Mouse (Mus musculus): ENCODE measurements at regions not wholly inside any gene's neighbourhood (a gene's known extent, or its start where the extent isn't known, plus 50 kb on each side); places are given as distances from the start of the nearest gene placed in this dataset.

- DNase-seq: no peak
- no peaks in the 10 kb centered on the region; the same call in 1 of the 2 replicates for H3K4me1 ChIP-seq (ENCODE audit: control insufficient read depth, insufficient read depth, low read length)
- WGBS: 65% methylated on average over 4 of the region's 4 CpGs
- H3K4me3 ChIP-seq (replicated peaks; ENCODE audit: extremely low read depth, low read depth, low read length): no peak overlapping the region
- TF ChIP-seq CTCF (IDR thresholded peaks at IDR 0.05; ENCODE audit: insufficient read depth, low read length): no peak
Observed at GRCm38 (mm10) chr11:31778766-31779165, 93.2 kb upstream of the Cpeb4 start.

DNA sequence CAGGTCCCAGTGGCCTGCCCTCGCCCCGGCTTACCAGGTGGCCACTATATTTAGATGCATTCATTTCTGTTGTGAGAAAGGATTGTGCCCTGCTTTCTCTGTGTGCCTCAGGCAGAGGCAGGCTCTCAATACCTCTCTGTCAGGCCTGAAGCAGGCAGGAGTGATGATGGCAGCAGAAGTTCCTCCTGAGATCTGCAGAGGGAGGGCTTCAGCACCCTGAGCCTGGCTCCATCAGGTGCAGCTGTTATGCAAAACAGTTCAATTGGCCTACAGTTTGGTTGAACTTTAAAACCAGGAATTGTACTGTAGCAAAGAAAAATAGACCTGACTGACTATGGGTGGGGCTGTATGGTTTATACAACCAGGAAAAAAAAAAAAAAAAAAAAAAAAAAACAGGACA is 92.7 kb upstream of the Cpeb4 start:
- TF ChIP-seq POLR2A (IDR thresholded peaks at IDR 0.05; ENCODE audit: borderline replicate concordance, extremely low read depth, low read depth, low read length) (no peak), CTCF (IDR thresholded peaks at IDR 0.05; ENCODE audit: insufficient read depth, low read length) (no peak)
- 86% methylated on average over 2 of the region's 2 CpGs for WGBS
- no peak overlapping the region for H3K4me3 ChIP-seq (replicated peaks; ENCODE audit: extremely low read depth, low read depth, low read length)
- no peak for DNase-seq
- H3K4me1 ChIP-seq (ENCODE audit: control insufficient read depth, insufficient read depth, low read length): no peaks in the 10 kb centered on the region; the same call in 1 of the 2 replicates

DNA sequence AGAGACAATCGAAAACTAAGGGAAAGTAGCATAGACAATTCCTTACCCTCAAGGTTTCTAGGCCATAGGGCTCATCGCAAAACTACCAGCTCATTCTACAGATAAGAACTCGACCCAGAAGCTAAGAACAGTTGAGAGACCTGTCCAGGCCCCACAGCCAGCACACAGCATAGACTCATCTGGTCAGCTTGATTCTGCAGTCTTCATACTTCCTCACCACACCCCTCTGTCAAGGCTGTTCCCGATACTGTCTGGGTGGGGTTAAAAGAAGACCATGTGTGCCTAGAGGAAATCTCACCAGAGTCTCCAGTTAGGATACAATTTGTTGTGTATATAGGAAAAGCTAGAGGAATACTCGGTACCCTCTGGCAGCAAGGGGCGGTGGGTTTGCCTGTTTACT is 91.0 kb upstream of the Cpeb4 start:
- Histone ChIP-seq H3K4me3 (replicated peaks; ENCODE audit: extremely low read depth, low read depth, low read length) (no peak overlapping the region), H3K4me1 (ENCODE audit: control insufficient read depth, insufficient read depth, low read length) (no peaks in the 10 kb centered on the region; the same call in 1 of the 2 replicates)
- TF ChIP-seq CTCF (IDR thresholded peaks at IDR 0.05; ENCODE audit: insufficient read depth, low read length) (no peak), POLR2A (IDR thresholded peaks at IDR 0.05; ENCODE audit: borderline replicate concordance, extremely low read depth, low read depth, low read length) (no peak)
- no peak for DNase-seq
- WGBS: 77% methylated on average over 6 of the region's 6 CpGs

DNA sequence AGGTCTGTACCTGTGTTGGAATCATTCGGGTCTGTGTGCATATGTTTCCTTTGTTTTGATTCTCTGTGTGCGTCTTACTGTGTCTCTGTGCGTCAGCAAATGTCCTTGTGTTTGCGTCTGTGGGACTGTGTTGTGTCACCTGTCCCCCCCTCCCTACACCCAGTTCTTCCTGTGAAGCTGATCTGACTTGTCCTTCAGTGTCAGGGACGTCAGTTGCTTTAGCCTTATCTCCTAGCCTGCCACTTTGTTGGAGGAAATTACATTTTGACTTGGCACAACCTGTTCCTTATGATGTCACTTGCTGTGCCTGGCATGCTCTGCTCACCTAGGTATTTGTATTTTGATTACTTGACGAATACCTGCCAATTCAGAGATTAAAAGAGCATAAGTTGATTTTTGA is 90.4 kb upstream of the Cpeb4 start:
- 63% methylated on average over 6 of the region's 6 CpGs for WGBS
- Histone ChIP-seq H3K4me1 (ENCODE audit: control insufficient read depth, insufficient read depth, low read length) (no peaks in the 10 kb centered on the region; the same call in 1 of the 2 replicates), H3K4me3 (replicated peaks; ENCODE audit: extremely low read depth, low read depth, low read length) (no peak overlapping the region)
- no peak for DNase-seq
- TF ChIP-seq CTCF (IDR thresholded peaks at IDR 0.05; ENCODE audit: insufficient read depth, low read length) (no peak), POLR2A (IDR thresholded peaks at IDR 0.05; ENCODE audit: borderline replicate concordance, extremely low read depth, low read depth, low read length) (no peak)

GRCm38 (mm10) chr11:31783506-31784063 is 88.4 kb upstream of the Cpeb4 start:
- 74% methylated on average over 4 of the region's 4 CpGs for WGBS
- no peaks in the 10 kb centered on the region; the same call in 1 of the 2 replicates for H3K4me1 ChIP-seq (ENCODE audit: control insufficient read depth, insufficient read depth, low read length)

GRCm38 (mm10) chr11:31784332-31784901 is 87.6 kb upstream of the Cpeb4 start:
- TF ChIP-seq CTCF (IDR thresholded peaks at IDR 0.05; ENCODE audit: insufficient read depth, low read length) (no peak), POLR2A (IDR thresholded peaks at IDR 0.05; ENCODE audit: borderline replicate concordance, extremely low read depth, low read depth, low read length) (no peak)
- DNase-seq: no peak
- H3K4me1 ChIP-seq (ENCODE audit: control insufficient read depth, insufficient read depth, low read length): no peaks in the 10 kb centered on the region; the same call in 1 of the 2 replicates
- no peak overlapping the region for H3K4me3 ChIP-seq (replicated peaks; ENCODE audit: extremely low read depth, low read depth, low read length)
- 74% methylated on average over 6 of the region's 6 CpGs for WGBS

More at GRCm38 (mm10) chr11:31783506-31784063, 88.4 kb upstream of the Cpeb4 start:
- no peak overlapping the region for H3K4me3 ChIP-seq (replicated peaks; ENCODE audit: extremely low read depth, low read depth, low read length)
- TF ChIP-seq POLR2A (IDR thresholded peaks at IDR 0.05; ENCODE audit: borderline replicate concordance, extremely low read depth, low read depth, low read length): no peak
- no peak for TF ChIP-seq CTCF (IDR thresholded peaks at IDR 0.05; ENCODE audit: insufficient read depth, low read length)
- no peak for DNase-seq

DNA sequence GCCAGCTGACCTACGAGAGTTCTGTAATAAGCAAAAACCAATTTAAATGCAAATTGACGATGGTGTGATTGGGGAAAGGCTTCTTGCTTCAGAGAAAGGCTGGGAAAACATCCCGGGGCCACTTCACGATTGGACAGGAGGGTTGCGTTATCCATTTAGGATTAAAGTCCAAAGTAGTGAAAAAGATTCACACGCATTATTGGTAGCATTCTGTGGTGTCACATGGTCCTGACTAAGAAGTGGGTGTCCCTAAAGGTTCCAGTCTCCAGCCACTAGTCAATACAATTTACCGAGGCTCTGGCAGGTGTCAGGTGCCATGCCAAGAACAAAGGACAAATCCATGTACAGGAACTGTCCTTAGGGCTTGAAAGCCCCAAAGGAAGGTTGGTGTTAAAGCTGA is 86.9 kb upstream of the Cpeb4 start:
- TF ChIP-seq POLR2A (IDR thresholded peaks at IDR 0.05; ENCODE audit: borderline replicate concordance, extremely low read depth, low read depth, low read length) (no peak), CTCF (IDR thresholded peaks at IDR 0.05; ENCODE audit: insufficient read depth, low read length) (no peak)
- Histone ChIP-seq H3K4me1 (ENCODE audit: control insufficient read depth, insufficient read depth, low read length) (no peaks in the 10 kb centered on the region; the same call in 1 of the 2 replicates), H3K4me3 (replicated peaks; ENCODE audit: extremely low read depth, low read depth, low read length) (no peak overlapping the region)
- WGBS: 84% methylated on average over 7 of the region's 7 CpGs
- DNase-seq: no peak

GRCm38 (mm10) chr11:31787376-31787775 is 84.6 kb upstream of the Cpeb4 start:
- no peak for DNase-seq
- WGBS: 72% methylated on average over 1 of the region's 2 CpGs
- Histone ChIP-seq H3K4me3 (replicated peaks; ENCODE audit: extremely low read depth, low read depth, low read length) (no peak overlapping the region), H3K4me1 (ENCODE audit: control insufficient read depth, insufficient read depth, low read length) (no peaks in the 10 kb centered on the region; the same call in 1 of the 2 replicates)
- TF ChIP-seq CTCF (IDR thresholded peaks at IDR 0.05; ENCODE audit: insufficient read depth, low read length) (no peak), POLR2A (IDR thresholded peaks at IDR 0.05; ENCODE audit: borderline replicate concordance, extremely low read depth, low read depth, low read length) (no peak)

DNA sequence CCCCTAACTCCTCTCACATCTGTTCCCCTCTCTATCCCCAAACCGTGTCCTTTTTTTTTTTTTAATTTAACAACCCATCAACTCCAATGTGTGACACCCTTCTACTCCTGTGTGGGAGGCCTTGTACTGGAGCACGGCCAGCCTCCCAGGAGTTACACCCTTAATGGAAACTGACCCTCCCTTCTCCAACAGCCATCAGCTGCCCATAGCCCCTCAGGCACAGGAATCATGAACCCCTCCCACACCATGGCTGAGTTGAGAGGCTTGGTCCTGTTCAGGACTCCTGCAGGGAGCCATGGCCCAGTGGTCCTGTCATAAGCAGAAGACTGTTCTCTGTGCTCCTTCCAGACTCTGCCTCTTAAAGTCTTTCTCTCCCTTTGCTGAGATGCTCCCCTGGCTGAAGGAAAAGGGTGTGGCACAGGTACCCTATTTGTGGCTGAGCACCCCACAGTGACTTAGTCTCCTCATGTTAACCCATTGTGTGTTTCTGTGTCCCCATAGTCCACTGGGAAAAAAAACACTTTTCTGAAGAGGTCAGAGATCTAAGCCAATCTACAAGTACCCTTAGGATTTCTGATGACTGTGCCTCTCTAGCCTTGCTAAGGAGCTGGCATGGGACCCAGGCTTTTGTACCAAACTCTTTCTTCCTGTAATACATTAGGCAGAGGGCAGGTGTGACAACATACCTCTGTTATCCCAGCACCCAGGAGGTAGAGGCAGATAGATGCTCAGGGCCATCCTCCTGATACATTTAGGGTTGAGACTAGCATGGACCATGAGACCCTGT is 83.9 kb upstream of the Cpeb4 start:
- Histone ChIP-seq H3K4me3 (replicated peaks; ENCODE audit: extremely low read depth, low read depth, low read length) (no peak overlapping the region), H3K4me1 (ENCODE audit: control insufficient read depth, insufficient read depth, low read length) (no peaks in the 10 kb centered on the region; the same call in 1 of the 2 replicates)
- DNase-seq: no peak
- TF ChIP-seq CTCF (IDR thresholded peaks at IDR 0.05; ENCODE audit: insufficient read depth, low read length) (no peak), POLR2A (IDR thresholded peaks at IDR 0.05; ENCODE audit: borderline replicate concordance, extremely low read depth, low read depth, low read length) (no peak)
- 33% methylated on average over 2 of the region's 2 CpGs for WGBS
